Mouse (Mus musculus): ENCODE measurements around the gene Gsc2.

Gene Gsc2

DNA sequence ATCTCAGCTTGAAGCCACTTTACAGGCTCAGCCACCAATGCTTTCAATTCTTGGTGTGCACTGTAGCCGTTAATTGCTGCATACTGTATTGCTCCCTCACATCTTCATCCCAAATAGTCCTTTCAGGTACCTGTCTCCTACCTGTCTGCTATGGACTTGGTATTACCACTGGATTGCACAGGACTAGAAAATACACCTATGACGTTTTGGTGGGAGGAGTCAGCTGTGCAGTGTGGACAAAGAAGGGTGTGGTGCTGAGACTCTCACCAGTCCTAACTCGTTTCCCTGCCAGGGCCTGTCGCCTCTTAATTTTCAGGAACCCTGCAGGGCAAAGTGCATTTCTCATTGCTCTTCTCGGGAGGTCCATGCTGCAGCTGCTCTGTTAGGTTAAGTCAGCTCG lies 49.1 kb downstream of the Gsc2 start:
- DNase-seq (ENCODE audit: extremely low read depth, insufficient read length, low spot score) = no peak

DNA sequence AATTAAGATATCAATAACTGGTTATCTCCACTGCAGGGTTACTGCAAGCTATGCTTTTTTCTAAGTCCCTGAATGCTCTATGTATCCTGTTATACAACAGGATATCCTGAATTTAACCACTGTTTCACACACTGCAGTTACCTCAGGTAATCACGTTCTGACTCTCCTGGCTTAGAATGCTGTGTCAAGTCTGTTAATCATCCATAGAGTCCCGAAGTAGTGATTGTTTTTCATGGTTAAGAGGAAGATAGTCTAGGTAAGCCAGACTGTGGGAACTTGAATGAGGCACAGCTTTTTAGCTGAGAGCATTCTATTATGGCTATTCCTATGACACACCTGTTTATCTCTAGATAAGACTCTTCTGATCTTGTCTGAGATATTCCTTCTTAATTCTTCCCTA lies 49.6 kb downstream of the Gsc2 start:
- DNase-seq (ENCODE audit: extremely low read depth, insufficient read length, low spot score) = no peak
